Mouse (Mus musculus): ENCODE results near the gene Tgfbr3.

The Tgfbr3 gene

DNA sequence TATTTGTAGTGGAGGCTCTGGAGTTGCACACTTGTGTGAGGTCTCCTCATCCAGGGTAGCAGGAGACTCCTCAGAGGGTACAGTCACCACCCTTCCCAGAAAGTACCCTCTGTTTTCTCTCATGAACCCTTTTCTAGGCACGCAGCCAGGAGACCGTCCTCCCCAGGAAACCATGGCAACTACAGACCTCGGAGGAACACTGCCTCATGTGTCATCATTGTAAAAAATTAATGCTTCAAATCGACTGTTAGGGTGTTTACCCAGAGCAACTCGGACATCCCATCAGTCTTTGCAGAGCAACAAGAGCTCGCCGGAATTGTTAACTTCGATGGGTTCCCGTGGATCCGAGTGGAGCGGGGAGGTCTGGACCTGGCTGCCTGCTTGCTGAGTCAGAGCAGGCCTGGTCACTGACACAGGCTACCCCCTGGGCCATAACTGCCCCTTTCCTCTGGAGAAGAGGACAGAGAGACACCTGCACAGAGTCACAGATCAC is 210.2 kb downstream of the Tgfbr3 start:
- DNase-seq (ENCODE audit: low spot score) = peak; percentile 83

DNA sequence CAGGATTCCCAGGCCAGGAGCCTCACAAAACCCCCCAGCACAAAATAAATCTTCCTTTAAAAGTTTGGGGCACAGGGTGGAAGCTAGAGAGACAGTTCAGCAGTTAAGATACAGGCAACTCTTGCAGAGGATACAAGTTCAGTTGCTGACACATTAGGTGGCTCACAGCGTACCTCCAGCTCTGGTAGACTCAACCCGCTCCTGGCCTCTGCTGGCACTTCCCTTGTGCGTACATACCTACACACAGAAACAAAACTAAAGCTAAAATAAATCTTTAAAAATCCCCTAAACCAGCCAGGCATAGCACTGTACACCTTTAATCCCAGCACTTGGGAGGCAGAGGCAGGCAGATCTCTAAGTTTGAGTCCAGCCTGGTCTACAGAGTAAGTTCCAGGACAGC is 211.1 kb downstream of the Tgfbr3 start:
- DNase-seq (ENCODE audit: low spot score) = no peak

DNA sequence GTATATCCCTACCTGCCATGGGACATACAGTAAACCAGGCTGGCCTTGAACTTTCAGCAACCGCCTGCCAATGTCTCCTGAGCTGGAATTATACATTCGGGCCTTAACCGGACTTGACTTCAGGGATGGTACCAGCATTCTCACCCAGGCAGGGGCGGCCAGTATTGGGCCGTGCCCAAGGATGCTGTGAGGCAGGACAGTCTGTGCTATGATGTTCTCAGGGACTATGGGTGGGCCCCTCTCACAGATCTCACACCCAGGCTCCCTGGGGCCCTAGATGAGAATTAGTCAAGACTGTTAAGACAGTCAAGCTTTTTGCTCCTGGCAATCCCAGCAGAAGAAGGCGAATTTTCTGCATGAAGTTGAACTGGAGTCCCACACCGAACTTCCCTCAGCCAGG is 211.5 kb downstream of the Tgfbr3 start:
- no peak for DNase-seq (ENCODE audit: low spot score)

DNA sequence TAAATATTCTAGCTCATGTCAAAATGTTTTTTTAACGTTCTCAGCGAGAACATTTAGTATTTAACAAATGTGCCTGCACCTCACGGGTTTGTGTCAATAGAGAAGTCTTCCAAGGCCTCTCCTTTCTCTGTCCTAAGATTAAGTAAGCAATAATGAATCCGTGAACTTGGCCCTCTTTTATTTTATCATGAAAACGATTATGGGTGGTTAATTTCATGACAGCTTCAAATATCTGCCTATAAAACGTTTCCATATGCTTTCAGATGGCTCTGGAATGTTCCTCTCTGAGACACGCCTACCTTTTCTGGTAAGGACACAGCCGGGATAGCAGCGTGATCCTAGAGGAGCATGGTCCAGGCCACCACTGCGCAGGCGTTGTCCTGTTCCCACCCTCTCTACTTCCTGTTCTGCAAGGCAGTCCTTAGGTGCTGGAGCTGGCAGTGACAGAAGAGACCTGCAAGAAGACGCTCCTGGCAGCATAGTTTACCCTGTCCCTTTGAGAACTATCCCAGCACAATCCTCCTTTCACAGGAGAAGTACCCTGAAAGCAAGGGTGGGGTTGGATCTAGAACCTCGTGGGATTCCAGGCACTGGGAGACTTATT is 214.3 kb downstream of the Tgfbr3 start:
- no peak for DNase-seq (ENCODE audit: low spot score)

- DNase-seq (ENCODE audit: low spot score) = no peak
Measured at GRCm38 (mm10) chr5:107074350-107074749, 215.1 kb downstream of the Tgfbr3 start.

GRCm38 (mm10) chr5:107073536-107073935 is 215.9 kb downstream of the Tgfbr3 start:
- DNase-seq (ENCODE audit: low spot score) = no peak

DNA sequence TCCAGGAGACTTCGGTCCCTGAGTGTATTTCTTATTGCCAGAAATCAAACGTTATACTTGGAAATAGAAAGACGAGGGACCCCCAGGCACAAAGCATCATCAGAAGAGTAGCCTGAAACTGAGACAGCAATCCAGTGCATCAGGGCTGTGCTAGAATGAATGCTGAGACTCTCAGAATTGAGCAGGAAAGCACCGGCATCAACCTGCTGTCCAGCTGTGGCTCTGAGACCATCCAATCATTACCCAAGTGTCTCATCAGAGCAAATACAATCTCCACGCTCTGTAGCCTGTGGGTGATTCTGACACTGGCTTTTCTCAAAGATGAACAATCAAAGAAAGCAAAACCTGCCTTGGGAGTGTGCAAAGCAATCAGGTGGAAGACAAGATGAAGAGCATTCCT is 221.3 kb downstream of the Tgfbr3 start:
- DNase-seq (ENCODE audit: low spot score) = no peak

DNA sequence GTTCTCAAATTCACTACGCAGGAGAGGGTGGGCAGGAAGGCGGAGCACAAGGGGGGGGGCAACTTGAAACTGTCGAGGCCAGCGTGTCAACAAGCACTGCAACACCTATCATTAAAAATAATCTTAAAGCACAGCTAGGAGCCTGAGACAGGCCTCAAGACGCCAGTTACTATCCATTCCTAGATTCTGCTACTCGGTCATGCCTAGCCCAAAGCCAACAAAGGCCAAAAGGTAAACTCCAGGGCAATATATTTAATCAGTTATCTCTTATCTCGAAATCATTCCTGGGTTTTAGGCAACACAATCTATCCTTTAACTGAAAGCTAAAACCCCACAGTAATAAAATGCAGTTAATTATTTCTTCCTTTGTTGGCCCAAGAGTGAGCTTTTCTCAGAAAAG is 221.9 kb downstream of the Tgfbr3 start:
- DNase-seq (ENCODE audit: low spot score) = no peak

- DNase-seq (ENCODE audit: low spot score) = no peak
Measured at GRCm38 (mm10) chr5:107064922-107065321, 224.5 kb downstream of the Tgfbr3 start.

GRCm38 (mm10) chr5:107062229-107062852 is 227.1 kb downstream of the Tgfbr3 start:
- no peak for DNase-seq (ENCODE audit: low spot score)

- no peak for DNase-seq (ENCODE audit: low spot score)
Measured at GRCm38 (mm10) chr5:107059514-107059913, 229.9 kb downstream of the Tgfbr3 start.

DNA sequence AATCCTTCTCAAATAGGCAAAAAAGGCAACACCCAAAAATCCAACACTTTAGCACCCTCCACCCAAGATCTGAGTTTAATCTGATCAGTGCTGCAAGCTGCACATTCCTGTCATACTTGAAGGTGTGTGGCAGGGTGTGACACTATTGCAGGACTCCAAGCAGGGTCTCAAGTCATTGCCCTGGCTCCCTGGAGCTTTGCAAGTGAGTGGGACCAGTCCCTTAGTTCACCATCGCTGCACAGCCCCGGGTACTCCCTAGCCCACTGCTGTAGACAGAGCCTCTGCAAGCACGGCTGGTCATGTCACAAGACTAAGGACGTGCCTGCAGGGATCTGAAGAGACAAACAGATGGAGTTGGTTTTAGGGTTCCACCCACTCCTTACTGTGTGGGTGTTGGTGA is 230.8 kb downstream of the Tgfbr3 start:
- no peak for DNase-seq (ENCODE audit: low spot score)
